Mouse (Mus musculus) embryonic fibroblast, embryonic 13.5 days (primary cell): Measurements from ENCODE around the gene Camta1. TPM values are rescaled to one million over a fixed set of nuclear protein-coding genes. Genes with fewer than 3 reads are reported as not detected.
A peak's percentile ranks its signal among the peaks of the same experiment; 100 is the strongest.

ENCODE experiments used
- H3K27ac ChIP-seq: 2 replicates; pipeline ENCODE4 v1.5.1; 2012; ENCODE audit warnings: low read length, control low read depth, inconsistent platforms; ENCODE audit not compliant: insufficient read depth
- H3K4me1 ChIP-seq: 2 replicates; pipeline ENCODE4 v1.6.1; 2011; ENCODE audit warnings: low read length; ENCODE audit not compliant: control insufficient read depth, insufficient read depth
- H3K4me3 ChIP-seq: 2 replicates; pipeline ENCODE4 v1.5.1; 2011; ENCODE audit warnings: mild to moderate bottlenecking, control low read depth, low read length; ENCODE audit not compliant: insufficient read depth
- CTCF ChIP-seq: IDR thresholded peaks from 2 replicates; pipeline ENCODE4 v1.5.1; 2011; ENCODE audit warnings: mild to moderate bottlenecking, control low read depth, low read length, moderate library complexity, borderline replicate concordance; ENCODE audit not compliant: insufficient read depth
- POLR2A ChIP-seq: IDR thresholded peaks from 2 replicates; pipeline ENCODE4 v1.6.1; 2011; ENCODE audit warnings: low read depth, mild to moderate bottlenecking, control low read depth, low read length, moderate library complexity
- polyA plus RNA-seq: library from polyadenylated mRNA; stranded (reverse); fragments of >200 nt; gene quantifications from 2 replicates; pipeline ENCODE4 v1.2.4, GENCODE M21; 2011; ENCODE audit warnings: low read depth; ENCODE audit not compliant: missing spikeins, insufficient read length

The Camta1 gene
- polyA plus RNA-seq, 1 experiment: 53.4 TPM

- H3K27ac ChIP-seq: no peak overlapping the region
- H3K4me1 ChIP-seq: peaks cover 14% of the 10 kb centered on the region; the same call in 1 of the 2 replicates
- TF ChIP-seq CTCF: no peak
Observed at GRCm38 (mm10) chr4:151415812-151416211, 445.9 kb downstream of the Camta1 start.

GRCm38 (mm10) chr4:151415376-151415775 lies 446.3 kb downstream of the Camta1 start:
- no peak overlapping the region for H3K27ac ChIP-seq
- TF ChIP-seq CTCF: no peak
- TF ChIP-seq POLR2A: no peak
- no peak overlapping the region for H3K4me3 ChIP-seq
- peaks cover 16% of the 10 kb centered on the region; the same call in 1 of the 2 replicates for H3K4me1 ChIP-seq

More at GRCm38 (mm10) chr4:151415812-151416211, 445.9 kb downstream of the Camta1 start:
- H3K4me3 ChIP-seq: no peak overlapping the region

GRCm38 (mm10) chr4:151414952-151415351 lies 446.7 kb downstream of the Camta1 start:
- TF ChIP-seq POLR2A (no peak), CTCF (no peak)
- Histone ChIP-seq H3K4me1 (peaks cover 16% of the 10 kb centered on the region; the same call in 1 of the 2 replicates), H3K4me3 (no peak overlapping the region), H3K27ac (no peak overlapping the region)

GRCm38 (mm10) chr4:151411641-151412061 lies 450.0 kb downstream of the Camta1 start:
- Histone ChIP-seq H3K27ac (peak overlapping the region; percentile 82), H3K4me3 (no peak overlapping the region), H3K4me1 (peaks cover 20% of the 10 kb centered on the region; the same call in 1 of the 2 replicates)
- TF ChIP-seq POLR2A (0 out of 2 replicates have a peak, but pooled peaks have one; percentile 27), CTCF (no peak)

- H3K27ac ChIP-seq: peak overlapping the region; percentile 82
- no peak for TF ChIP-seq POLR2A
- no peak for TF ChIP-seq CTCF
- H3K4me1 ChIP-seq: peaks cover 20% of the 10 kb centered on the region; the same call in 1 of the 2 replicates
- H3K4me3 ChIP-seq: no peak overlapping the region
Observed at GRCm38 (mm10) chr4:151411016-151411415, 450.7 kb downstream of the Camta1 start.

- H3K27ac ChIP-seq: no peak overlapping the region
- no peak overlapping the region for H3K4me3 ChIP-seq
- TF ChIP-seq POLR2A (no peak), CTCF (no peak)
- peaks cover 17% of the 10 kb centered on the region; the same call in 1 of the 2 replicates for H3K4me1 ChIP-seq
Observed at GRCm38 (mm10) chr4:151409291-151409690, 452.4 kb downstream of the Camta1 start.

GRCm38 (mm10) chr4:151408811-151409210 lies 452.9 kb downstream of the Camta1 start:
- TF ChIP-seq POLR2A (no peak), CTCF (no peak)
- H3K27ac ChIP-seq: no peak overlapping the region
- H3K4me1 ChIP-seq: peaks cover 17% of the 10 kb centered on the region; the same call in 1 of the 2 replicates
- H3K4me3 ChIP-seq: no peak overlapping the region

GRCm38 (mm10) chr4:151408246-151408645 lies 453.4 kb downstream of the Camta1 start:
- Histone ChIP-seq H3K4me3 (no peak overlapping the region), H3K27ac (no peak overlapping the region), H3K4me1 (peaks cover 17% of the 10 kb centered on the region; the same call in 1 of the 2 replicates)
- TF ChIP-seq CTCF (no peak), POLR2A (no peak)

- H3K4me1 ChIP-seq: peaks cover 9% of the 10 kb centered on the region; the same call in 1 of the 2 replicates
- TF ChIP-seq CTCF: no peak
- TF ChIP-seq POLR2A: no peak
- no peak overlapping the region for H3K4me3 ChIP-seq
- H3K27ac ChIP-seq: peak overlapping the region; percentile 48; the same call in 1 of the 2 replicates
Observed at GRCm38 (mm10) chr4:151407129-151407528, 454.5 kb downstream of the Camta1 start.

GRCm38 (mm10) chr4:151404581-151405256 lies 457.0 kb downstream of the Camta1 start:
- TF ChIP-seq CTCF (no peak), POLR2A (no peak)
- Histone ChIP-seq H3K27ac (no peak overlapping the region), H3K4me3 (no peak overlapping the region), H3K4me1 (peaks cover 4% of the 10 kb centered on the region; the same call in 1 of the 2 replicates)
